Mouse (Mus musculus) ovary, adult 18-20 months (tissue): ENCODE results near the gene Zc3h10.
"Not testable (repeated sequence)": the region's sequence is repeated elsewhere in the genome, so short reads cannot be mapped to it uniquely, and the experiment has no call there.

Experiments used
- DNase-seq: peaks from one replicate; pipeline ENCODE4 v3.0.0; 2022; ENCODE audit warnings: low spot score, mixed read lengths

Gene Zc3h10

GRCm38 (mm10) chr10:128497134-128497737 is 50.3 kb downstream of the Zc3h10 start:
- no peak for DNase-seq

GRCm38 (mm10) chr10:128496509-128497077 is 51.0 kb downstream of the Zc3h10 start:
- no peak for DNase-seq

- no peak for DNase-seq
Observed at GRCm38 (mm10) chr10:128495903-128496302, 51.7 kb downstream of the Zc3h10 start.

DNA sequence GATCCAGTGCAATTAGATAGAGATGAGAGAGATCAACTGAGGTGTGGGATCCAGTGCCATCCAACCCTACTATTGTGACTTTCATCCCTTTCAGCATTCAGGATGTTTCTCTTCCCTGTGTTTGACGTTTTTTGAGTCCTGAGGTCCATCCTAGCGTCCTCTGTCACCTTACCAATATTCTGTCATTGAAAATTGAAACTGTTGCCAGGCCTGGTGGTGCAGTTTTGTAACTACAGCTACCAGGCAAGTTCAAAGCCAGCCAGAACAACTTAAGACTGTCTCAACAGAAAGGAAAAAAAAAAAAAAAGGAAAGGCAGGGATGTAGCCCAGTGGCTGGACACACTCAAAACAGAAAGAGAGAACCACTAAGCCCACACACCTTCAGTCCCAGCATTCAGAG is 52.3 kb downstream of the Zc3h10 start:
- DNase-seq = no peak

- DNase-seq = no peak
Observed at GRCm38 (mm10) chr10:128494667-128495245, 52.8 kb downstream of the Zc3h10 start.

GRCm38 (mm10) chr10:128493695-128494666 is 53.6 kb downstream of the Zc3h10 start, which contains the start of gene Myl6:
Gene Myl6, minus strand, starts transcription at chr10:128494145.
- DNase-seq = peak; percentile 97

- DNase-seq = no peak
Observed at GRCm38 (mm10) chr10:128493319-128493694, 54.3 kb downstream of the Zc3h10 start.

- DNase-seq = peak; percentile 70
Observed at GRCm38 (mm10) chr10:128492633-128493311, 54.8 kb downstream of the Zc3h10 start.

DNA sequence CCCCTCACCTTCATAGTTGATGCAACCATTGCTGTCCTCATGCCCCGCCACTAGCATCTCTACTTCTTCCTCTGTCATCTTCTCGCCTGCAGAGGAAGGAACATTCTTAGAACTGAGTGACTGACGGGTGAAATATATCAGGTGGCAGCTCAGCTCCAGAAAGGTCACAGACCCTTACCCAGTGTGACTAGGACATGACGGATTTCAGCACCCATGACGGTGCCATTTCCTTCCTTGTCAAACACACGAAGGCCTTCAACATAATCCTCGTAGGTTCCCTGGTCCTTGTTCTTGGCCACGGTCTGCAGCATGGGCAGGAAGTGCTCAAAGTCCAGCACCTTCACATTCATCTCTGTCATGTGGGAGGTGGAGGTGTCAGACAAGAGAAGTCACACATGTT is 55.5 kb downstream of the Zc3h10 start:
- not testable (repeated sequence) for DNase-seq
